Mouse (Mus musculus) mesoderm, embryonic 11.5 days (tissue): Measurements from ENCODE around the gene Cul3.
A peak's percentile ranks its signal among the peaks of the same experiment; 100 is the strongest.

Experiments used
- DNase-seq: peaks from one replicate; pipeline ENCODE4 v3.0.0-alpha.2; 2012; ENCODE audit warnings: low read depth, low spot score

The Cul3 gene

GRCm38 (mm10) chr1:80315533-80316045 lies 24.7 kb downstream of the Cul3 start:
- no peak for DNase-seq

GRCm38 (mm10) chr1:80293307-80293706 lies 47.0 kb downstream of the Cul3 start:
- DNase-seq: no peak

- DNase-seq: no peak
Observed at GRCm38 (mm10) chr1:80278731-80279130, 61.5 kb downstream of the Cul3 start.

- no peak for DNase-seq
Observed at GRCm38 (mm10) chr1:80260443-80260842, 79.8 kb downstream of the Cul3 start.

- DNase-seq: no peak
Observed at GRCm38 (mm10) chr1:80258632-80259031, 81.6 kb downstream of the Cul3 start.

GRCm38 (mm10) chr1:80253309-80253708 lies 87.0 kb downstream of the Cul3 start:
- DNase-seq: no peak

- no peak for DNase-seq
Observed at GRCm38 (mm10) chr1:80250247-80250646, 90.0 kb downstream of the Cul3 start.

- no peak for DNase-seq
Observed at GRCm38 (mm10) chr1:80247131-80247530, 93.1 kb downstream of the Cul3 start.

GRCm38 (mm10) chr1:80244123-80244522 lies 96.2 kb downstream of the Cul3 start:
- no peak for DNase-seq

GRCm38 (mm10) chr1:80241579-80241978 lies 98.7 kb downstream of the Cul3 start:
- DNase-seq: no peak

- peak; percentile 43 for DNase-seq
Observed at GRCm38 (mm10) chr1:80240017-80240660, 100.1 kb downstream of the Cul3 start.

GRCm38 (mm10) chr1:80239481-80239880 lies 100.8 kb downstream of the Cul3 start:
- DNase-seq: no peak

GRCm38 (mm10) chr1:80236951-80237702 lies 103.2 kb downstream of the Cul3 start:
- no peak for DNase-seq

GRCm38 (mm10) chr1:80236126-80236525 lies 104.2 kb downstream of the Cul3 start:
- no peak for DNase-seq

GRCm38 (mm10) chr1:80230612-80231011 lies 109.7 kb downstream of the Cul3 start:
- DNase-seq: no peak

- no peak for DNase-seq
Observed at GRCm38 (mm10) chr1:80224839-80225412, 115.4 kb downstream of the Cul3 start.

- no peak for DNase-seq
Observed at GRCm38 (mm10) chr1:80221151-80221550, 119.1 kb downstream of the Cul3 start.

GRCm38 (mm10) chr1:80218268-80218667 lies 122.0 kb downstream of the Cul3 start, which contains the start of gene Fam124b:
Gene Fam124b, minus strand, starts transcription at chr1:80218473.
- DNase-seq: peak; percentile 42
